Comparison of ENCODE assay signal across 8 mouse cellular contexts in the genomic region with DNA sequence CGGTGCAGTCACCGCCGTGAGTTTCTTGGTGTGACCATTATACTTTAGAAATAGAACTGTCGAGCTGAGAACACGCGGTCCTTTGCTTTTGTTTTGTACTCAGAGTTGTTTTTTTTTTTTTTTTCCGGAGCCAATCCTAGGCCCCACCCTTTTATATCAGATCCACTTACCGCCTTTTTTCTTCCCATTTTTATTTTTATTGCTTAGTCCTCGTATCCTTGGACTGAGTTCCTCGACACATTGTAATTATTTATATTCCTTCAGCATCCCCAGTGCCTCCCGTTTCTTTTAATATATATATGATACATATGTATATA. TPM values are rescaled to one million over a fixed set of nuclear protein-coding genes. Genes with fewer than 3 reads are reported as not detected.
DNase-seq lines count a peak whose midpoint lies in the region; ATAC-seq lines count a peak whose summit lies in the region.

No protein-coding gene starts in this region.

- 0% methylated on average over 11 of the region's 11 CpGs for WGBS in kidney, embryonic 15.5 days
- WGBS in embryonic facial prominence, embryonic 11.5 days, result 0% methylated on average over 11 of the region's 11 CpGs
- 0% methylated on average over 11 of the region's 11 CpGs for WGBS in intestine, embryonic 15.5 days
- under 1% methylated on average over 11 of the region's 11 CpGs for WGBS in midbrain, embryonic 16.5 days

- DNase-seq in kidney, postnatal 36 days, result no peak
- DNase-seq in embryonic facial prominence, embryonic 11.5 days (ENCODE audit: low spot score), result no peak
- no peak for DNase-seq in adrenal gland, adult 8-10 months
- DNase-seq in right cerebral cortex, postnatal 4 days, result no peak
- no peak for DNase-seq in adrenal gland, postnatal 10 days

- no peak for ATAC-seq in kidney, embryonic 15.5 days (replicated peaks; ENCODE audit: low FRiP score)
- ATAC-seq in embryonic facial prominence, embryonic 11.5 days (replicated peaks; ENCODE audit: insufficient number of reproducible peaks, low FRiP score, low TSS enrichment, low read depth), result no peak
- ATAC-seq in intestine, embryonic 15.5 days, result no peak; the same call in 1 of the 2 replicates
- peak; percentile 15; the same call in 1 of the 2 replicates for ATAC-seq in midbrain, embryonic 16.5 days

- peak overlapping the region; percentile 52; the same call in 1 of the 2 replicates for H3K27ac ChIP-seq in kidney, embryonic 15.5 days
- no peak overlapping the region for H3K27ac ChIP-seq in embryonic facial prominence, embryonic 11.5 days (replicated peaks; ENCODE audit: low read depth, low read length)
- peak overlapping the region; percentile 56 for H3K27ac ChIP-seq in intestine, embryonic 15.5 days
- no peak overlapping the region for H3K27ac ChIP-seq in midbrain, embryonic 16.5 days (ENCODE audit: low read length)

- peak overlapping the region; percentile 82 for H3K4me2 ChIP-seq in kidney, embryonic 15.5 days
- peak overlapping the region; percentile 73; the same call in 1 of the 2 replicates for H3K4me2 ChIP-seq in embryonic facial prominence, embryonic 11.5 days (ENCODE audit: low read depth, low read length)
- peak overlapping the region; percentile 80 for H3K4me2 ChIP-seq in intestine, embryonic 15.5 days (replicated peaks)
- H3K4me2 ChIP-seq in midbrain, embryonic 16.5 days (ENCODE audit: low read length), result peak overlapping the region; percentile 95

- H3K27me3 ChIP-seq in kidney, embryonic 15.5 days, result no peaks in the 10 kb centered on the region
- no peaks in the 10 kb centered on the region for H3K27me3 ChIP-seq in embryonic facial prominence, embryonic 11.5 days (ENCODE audit: control insufficient read depth, insufficient read depth, low read length)
- no peaks in the 10 kb centered on the region for H3K27me3 ChIP-seq in intestine, embryonic 15.5 days (replicated peaks)
- no peaks in the 10 kb centered on the region for H3K27me3 ChIP-seq in midbrain, embryonic 16.5 days (ENCODE audit: control insufficient read depth, insufficient read depth, low read depth, low read length)

- peak overlapping the region; percentile 58 for H3K9ac ChIP-seq in kidney, embryonic 15.5 days
- H3K9ac ChIP-seq in embryonic facial prominence, embryonic 11.5 days (replicated peaks; ENCODE audit: low read length), result peak overlapping the region; percentile 43
- H3K9ac ChIP-seq in intestine, embryonic 15.5 days, result peak overlapping the region; percentile 34
- H3K9ac ChIP-seq in midbrain, embryonic 16.5 days (ENCODE audit: low read depth, low read length), result peak overlapping the region; percentile 78

- H3K9me3 ChIP-seq in kidney, embryonic 15.5 days (replicated peaks), result no peaks in the 10 kb centered on the region
- no peaks in the 10 kb centered on the region for H3K9me3 ChIP-seq in embryonic facial prominence, embryonic 11.5 days (replicated peaks; ENCODE audit: control insufficient read depth, low read length)
- no peaks in the 10 kb centered on the region for H3K9me3 ChIP-seq in intestine, embryonic 15.5 days
- no peaks in the 10 kb centered on the region for H3K9me3 ChIP-seq in midbrain, embryonic 16.5 days (replicated peaks; ENCODE audit: control insufficient read depth, low read length, poor library complexity, severe bottlenecking)

- H3K4me3 ChIP-seq in kidney, embryonic 15.5 days (replicated peaks), result peak overlapping the region; percentile 59
- peak overlapping the region; percentile 33 for H3K4me3 ChIP-seq in embryonic facial prominence, embryonic 11.5 days (ENCODE audit: low read depth, low read length)
- H3K4me3 ChIP-seq in intestine, embryonic 15.5 days (replicated peaks), result peak overlapping the region; percentile 50
- peak overlapping the region; percentile 58 for H3K4me3 ChIP-seq in midbrain, embryonic 16.5 days (ENCODE audit: low read depth, low read length)

- H3K4me1 ChIP-seq in kidney, embryonic 15.5 days, result peaks cover 15% of the 10 kb centered on the region
- H3K4me1 ChIP-seq in embryonic facial prominence, embryonic 11.5 days (ENCODE audit: control insufficient read depth, insufficient read depth, low read length), result no peaks in the 10 kb centered on the region
- 0 out of 2 replicates have a peak, but pooled peaks cover 10% of the 10 kb centered on the region for H3K4me1 ChIP-seq in intestine, embryonic 15.5 days (replicated peaks)
- peaks cover 18% of the 10 kb centered on the region for H3K4me1 ChIP-seq in midbrain, embryonic 16.5 days (ENCODE audit: control insufficient read depth, insufficient read depth, low read length)

- H3K36me3 ChIP-seq in kidney, embryonic 15.5 days, result no peaks in the 10 kb centered on the region
- H3K36me3 ChIP-seq in embryonic facial prominence, embryonic 11.5 days (replicated peaks; ENCODE audit: control insufficient read depth, insufficient read depth, low read depth, low read length), result no peaks in the 10 kb centered on the region
- H3K36me3 ChIP-seq in intestine, embryonic 15.5 days, result no peaks in the 10 kb centered on the region
- no peaks in the 10 kb centered on the region for H3K36me3 ChIP-seq in midbrain, embryonic 16.5 days (ENCODE audit: control insufficient read depth, insufficient read depth, low read length)

RNA-seq across cellular contexts. Expression of a gene that starts 0.3 kb away (rescaled TPM):
- polyA plus RNA-seq in kidney, embryonic 15.5 days (2015; fragmentation: Nextera tagmentation; extraction: Ambion mirVana), result 48.5 and 60.2 TPM in 2 replicates
- polyA plus RNA-seq in embryonic facial prominence, embryonic 11.5 days (2014; fragmentation: Nextera tagmentation; extraction: Ambion mirVana), result 60.0 and 63.7 TPM in 2 replicates
- 37.6 and 40.1 TPM in 2 replicates for polyA plus RNA-seq in intestine, embryonic 15.5 days (2015; fragmentation: Nextera tagmentation; extraction: Ambion mirVana)
- 142 and 146 TPM in 2 replicates for polyA plus RNA-seq in midbrain, embryonic 16.5 days (2015; fragmentation: Nextera tagmentation; extraction: Ambion mirVana)
- 10 to 100 TPM; 21.4 to 36.3 (median 26.8) TPM for total RNA-seq in adrenal gland, adult 8-10 months (2022)
- total RNA-seq in adrenal gland, postnatal 10 days (2021), result 10 to 100 TPM; 17.8 to 26.0 TPM

RNA-seq across cellular contexts. Expression of a gene that starts 33.0 kb away (rescaled TPM):
- polyA plus RNA-seq in kidney, embryonic 15.5 days (2015; fragmentation: Nextera tagmentation; extraction: Ambion mirVana), result not detected in 2 replicates
- polyA plus RNA-seq in embryonic facial prominence, embryonic 11.5 days (2014; fragmentation: Nextera tagmentation; extraction: Ambion mirVana), result not detected in 2 replicates
- polyA plus RNA-seq in intestine, embryonic 15.5 days (2015; fragmentation: Nextera tagmentation; extraction: Ambion mirVana), result not detected in 2 replicates
- polyA plus RNA-seq in midbrain, embryonic 16.5 days (2015; fragmentation: Nextera tagmentation; extraction: Ambion mirVana), result 0.16 TPM in 1 of 2 replicates, not detected in the other
- under 1 TPM in 2 of 4 experiments, not detected in 2; 0.22 TPM for total RNA-seq in adrenal gland, adult 8-10 months (2022)
- under 1 TPM; 0.24 to 0.58 TPM for total RNA-seq in adrenal gland, postnatal 10 days (2021)

RNA-seq across cellular contexts. Expression of a gene that starts 42.0 kb away (rescaled TPM):
- polyA plus RNA-seq in kidney, embryonic 15.5 days (2015; fragmentation: Nextera tagmentation; extraction: Ambion mirVana), result 70.5 and 72.3 TPM in 2 replicates
- 77.7 and 85.2 TPM in 2 replicates for polyA plus RNA-seq in embryonic facial prominence, embryonic 11.5 days (2014; fragmentation: Nextera tagmentation; extraction: Ambion mirVana)
- polyA plus RNA-seq in intestine, embryonic 15.5 days (2015; fragmentation: Nextera tagmentation; extraction: Ambion mirVana), result 47.9 and 54.5 TPM in 2 replicates
- 81.6 and 89.2 TPM in 2 replicates for polyA plus RNA-seq in midbrain, embryonic 16.5 days (2015; fragmentation: Nextera tagmentation; extraction: Ambion mirVana)
- 10 to 100 TPM; 34.2 to 39.4 (median 36.6) TPM for total RNA-seq in adrenal gland, adult 8-10 months (2022)
- total RNA-seq in adrenal gland, postnatal 10 days (2021), result 10 to 100 TPM; 22.9 to 23.3 TPM

Comparison
In these comparisons a context has a peak if more than half of its experiments do, and no peak if none do; other contexts are left out.
1. H3K27ac ChIP-seq: peak in kidney, embryonic 15.5 days (single experiment) and intestine, embryonic 15.5 days (single experiment); none in embryonic facial prominence, embryonic 11.5 days (single experiment) and midbrain, embryonic 16.5 days (single experiment).
2. Peak in every context shown above with its lines, with median percentiles within 50 percentile points of each other: H3K4me2 ChIP-seq, H3K4me3 ChIP-seq and H3K9ac ChIP-seq.